Mouse (Mus musculus) G1E (cell line): ENCODE data around the gene March2. TPM values are rescaled to one million over a fixed set of nuclear protein-coding genes. Genes with fewer than 3 reads are reported as not detected.
"Not testable (repeated sequence)": the region's sequence is repeated elsewhere in the genome, so short reads cannot be mapped to it uniquely, and the experiment has no call there.

Experiments
- ATAC-seq: 2 replicates; pipeline ENCODE4 v1.8.0; 2016; ENCODE audit warnings: mild to moderate bottlenecking; ENCODE audit not compliant: insufficient number of reproducible peaks, poor library complexity, low FRiP score, severe bottlenecking; ENCODE audit errors: extremely low read depth
- DNase-seq: peaks from one replicate; pipeline ENCODE4 v3.0.0; 2012; ENCODE audit warnings: low spot score
- H3K27me3 ChIP-seq: 2 replicates; pipeline ENCODE4 v1.6.1; 2012; ENCODE audit warnings: mild to moderate bottlenecking, low read length, inconsistent platforms; ENCODE audit not compliant: insufficient read depth
- H3K36me3 ChIP-seq: replicated peaks from 2 replicates; pipeline ENCODE3; 2012; ENCODE audit warnings: mild to moderate bottlenecking, inconsistent platforms
- H3K4me1 ChIP-seq: 2 replicates; pipeline ENCODE4 v1.6.1; 2012; ENCODE audit warnings: low read depth, low read length, inconsistent platforms, mixed read lengths; ENCODE audit not compliant: insufficient read depth
- H3K4me3 ChIP-seq: 2 replicates; pipeline ENCODE4 v1.5.1; 2012; ENCODE audit warnings: low read depth, mild to moderate bottlenecking, inconsistent platforms, low read length, moderate library complexity, mixed read lengths
- H3K9me3 ChIP-seq: replicated peaks from 2 replicates; pipeline ENCODE4 v1.6.1; 2012; ENCODE audit warnings: inconsistent platforms
- CTCF ChIP-seq: IDR thresholded peaks from 2 replicates; pipeline ENCODE4 v1.5.1; 2012; ENCODE audit warnings: low read depth, low read length, inconsistent platforms, mixed read lengths
- GATA1 ChIP-seq: IDR thresholded peaks from 2 replicates; pipeline ENCODE4 v1.6.1; 2012; ENCODE audit warnings: borderline replicate concordance, low read length, inconsistent platforms, mixed read lengths
- GATA2 ChIP-seq: IDR thresholded peaks from 2 replicates; pipeline ENCODE4 v1.6.1; 2012; ENCODE audit warnings: low read depth, low read length, inconsistent platforms, borderline replicate concordance
- POLR2AphosphoS5 ChIP-seq: IDR thresholded peaks from 2 replicates; pipeline ENCODE4 v1.6.1; 2012; ENCODE audit warnings: low read depth, low read length, inconsistent platforms; ENCODE audit not compliant: insufficient replicate concordance
- TAL1 ChIP-seq: conservative IDR thresholded peaks from 2 replicates; pipeline ENCODE4 v1.6.1; 2012; ENCODE audit warnings: low read depth, low read length, inconsistent platforms, mixed read lengths
- polyA plus RNA-seq: library from polyadenylated mRNA; stranded (reverse); fragments of >175 nt; gene quantifications from 2 replicates; pipeline ENCODE4 v1.2.3, GENCODE M21; 2012
- total RNA-seq, 2 experiments: library from RNA; stranded (forward) in 1 of 2; stranded (reverse) in 1 of 2; fragments of 200-1000 nt in 1 of 2; fragments of >200 nt in 1 of 2; fragmentation: Nextera tagmentation in 1 of 2; gene quantifications; 2 replicates each; pipeline ENCODE4 v1.2.3; 2014 to 2017

Gene March2
- total and polyA plus RNA-seq, 3 experiments = 33.3 to 120 (median 75.3) TPM

DNA sequence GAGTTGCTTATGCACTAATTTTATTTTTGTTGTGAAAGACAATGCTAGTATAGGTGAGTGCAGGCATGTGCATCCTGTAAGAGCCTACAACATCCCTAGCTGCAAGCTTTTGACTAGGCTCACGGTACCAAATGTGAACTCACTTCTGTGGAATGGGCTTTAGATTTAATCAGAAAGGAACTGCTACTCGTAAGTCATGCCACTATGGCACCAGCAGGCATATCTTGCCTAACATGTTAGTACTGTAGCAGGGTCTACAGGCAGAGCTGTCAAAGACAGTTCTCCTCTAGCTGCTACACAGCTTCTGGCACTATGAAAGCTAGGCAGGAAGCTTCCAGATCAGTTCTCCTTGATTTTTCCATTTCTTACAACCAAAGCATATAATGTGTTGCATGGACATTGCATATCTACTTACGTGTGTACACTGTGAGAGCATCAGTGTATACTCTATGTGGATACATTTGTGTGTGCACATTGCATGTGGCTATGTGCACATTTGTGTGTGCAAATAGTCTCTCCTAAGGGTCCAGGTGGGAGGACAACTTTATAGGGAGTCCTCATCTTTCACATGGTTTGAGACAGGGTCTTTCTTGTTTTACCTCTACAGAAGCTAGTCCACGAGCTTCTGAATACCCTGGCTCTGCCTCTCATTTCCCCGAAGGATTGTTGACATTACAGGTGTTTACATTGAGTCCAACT is 26.4 kb upstream of the March2 start:
- H3K27me3 ChIP-seq = no peaks in the 10 kb centered on the region
- no peak for ATAC-seq

DNA sequence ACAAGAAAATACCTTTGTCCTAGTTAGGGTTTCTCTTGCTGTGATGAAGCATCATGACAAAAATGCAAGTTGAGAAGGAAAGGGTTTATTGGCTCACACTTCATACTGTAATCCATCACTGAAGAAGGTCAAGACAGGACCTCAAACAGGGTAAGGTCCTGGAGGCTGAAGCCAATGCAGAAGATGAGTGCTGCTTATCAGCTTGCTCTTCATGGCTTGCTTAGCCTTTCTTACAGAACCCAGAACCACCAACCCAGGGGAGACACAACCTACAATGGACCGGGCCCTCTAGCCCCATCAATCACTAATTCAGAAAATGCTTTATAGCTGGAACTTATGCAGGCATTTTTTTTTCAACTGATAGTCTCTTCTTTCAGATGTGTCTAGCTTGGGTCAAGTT is 23.9 kb upstream of the March2 start:
- no peaks in the 10 kb centered on the region for H3K9me3 ChIP-seq
- no peak for ATAC-seq

More for the DNA sequence above, 26.4 kb upstream of the March2 start:
- Histone ChIP-seq H3K4me3 (no peak overlapping the region), H3K9me3 (no peaks in the 10 kb centered on the region), H3K36me3 (peaks cover 47% of the 10 kb centered on the region), H3K4me1 (peaks cover 5% of the 10 kb centered on the region)
- TF ChIP-seq CTCF = no peak
- no peak for TF ChIP-seq TAL1
- no peak for TF ChIP-seq GATA2
- TF ChIP-seq GATA1 = no peak
- no peak for TF ChIP-seq POLR2AphosphoS5
- no peak for DNase-seq

DNA sequence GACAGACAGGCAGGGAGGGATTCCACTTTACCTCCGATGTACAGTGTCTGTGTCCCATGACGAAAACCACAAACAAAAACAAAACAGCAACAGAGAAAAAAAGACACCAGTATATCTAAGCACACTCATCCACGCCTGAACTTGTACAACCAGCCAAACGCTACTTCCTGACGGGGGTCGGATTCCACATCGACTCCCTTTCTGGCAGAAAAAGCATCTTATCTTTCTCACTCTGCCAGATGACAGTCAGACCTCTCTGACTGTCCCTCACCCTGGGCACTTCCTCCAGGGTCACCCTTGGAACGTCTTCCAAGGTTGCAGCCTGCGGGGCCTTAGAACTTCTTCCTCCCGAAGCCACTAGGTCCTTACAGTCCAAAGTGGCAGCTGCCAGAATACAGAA is 15.1 kb upstream of the March2 start:
- H3K36me3 ChIP-seq, H3K4me3 ChIP-seq, H3K9me3 ChIP-seq, DNase-seq, ATAC-seq, H3K4me1 ChIP-seq: not testable (repeated sequence)
- peaks cover 11% of the 10 kb centered on the region for H3K27me3 ChIP-seq

More for the DNA sequence above, 23.9 kb upstream of the March2 start:
- no peak for DNase-seq
- peaks cover 5% of the 10 kb centered on the region for H3K4me1 ChIP-seq
- H3K27me3 ChIP-seq = no peaks in the 10 kb centered on the region
- TF ChIP-seq GATA2 = no peak
- no peak for TF ChIP-seq GATA1
- no peak for TF ChIP-seq POLR2AphosphoS5
- no peak for TF ChIP-seq TAL1
- no peak for TF ChIP-seq CTCF
- H3K36me3 ChIP-seq = peaks cover 22% of the 10 kb centered on the region
- no peak overlapping the region for H3K4me3 ChIP-seq

DNA sequence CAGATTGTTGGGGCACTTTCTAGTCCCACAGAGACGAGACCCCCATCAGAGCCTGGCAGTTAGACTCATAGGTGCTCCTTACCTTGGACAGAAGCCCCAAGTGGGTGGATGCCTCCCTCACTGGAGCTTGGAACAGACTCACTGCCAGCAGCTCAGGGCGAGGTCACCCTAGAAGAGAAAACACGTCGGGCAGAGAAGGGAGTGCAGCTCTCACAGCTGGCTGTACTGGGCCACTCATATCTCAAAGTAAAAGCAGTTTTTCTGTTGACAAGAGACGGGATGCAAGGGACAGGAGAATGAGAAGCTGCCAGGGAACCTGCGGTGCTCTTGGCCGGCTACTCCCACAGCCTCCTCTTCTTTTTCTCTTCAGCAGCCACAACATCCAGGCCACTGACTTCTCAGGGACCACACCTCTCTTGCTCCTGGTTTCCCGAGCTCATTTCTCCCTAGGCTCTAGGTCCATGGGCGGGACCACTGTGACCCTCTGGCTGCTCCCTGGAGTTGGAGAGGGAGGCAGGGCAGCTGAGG is 14.2 kb upstream of the March2 start:
- H3K4me3 ChIP-seq, H3K4me1 ChIP-seq, DNase-seq, H3K36me3 ChIP-seq, H3K9me3 ChIP-seq, ATAC-seq: not testable (repeated sequence)
- H3K27me3 ChIP-seq = peaks cover 11% of the 10 kb centered on the region

DNA sequence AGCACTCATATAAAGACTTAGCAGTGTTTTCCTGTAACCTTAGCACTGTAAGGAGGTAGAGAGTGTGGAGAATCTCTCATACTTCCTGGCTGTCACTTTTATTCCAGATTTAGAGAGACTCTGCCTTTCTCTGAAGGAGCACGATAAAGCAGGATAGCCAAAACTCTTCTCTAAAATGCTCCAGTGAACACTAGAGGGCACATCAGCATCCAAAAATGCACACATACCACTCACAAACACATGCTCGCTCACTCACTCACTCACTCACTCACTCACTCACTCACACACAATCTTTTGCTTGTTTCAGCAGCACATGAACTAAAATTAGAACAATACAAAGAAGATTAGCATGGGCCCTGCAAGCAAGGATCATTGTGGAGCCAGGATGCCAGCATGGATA is 10.7 kb upstream of the March2 start:
- TF ChIP-seq TAL1 (no peak), GATA2 (no peak), CTCF (no peak), POLR2AphosphoS5 (no peak), GATA1 (no peak)
- peaks cover 5% of the 10 kb centered on the region; the same call in 1 of the 2 replicates for H3K9me3 ChIP-seq
- H3K27me3 ChIP-seq = peaks cover 11% of the 10 kb centered on the region
- DNase-seq (no peak), ATAC-seq (no peak)
- H3K4me1 ChIP-seq = peaks cover 4% of the 10 kb centered on the region; the same call in 1 of the 2 replicates
- no peak overlapping the region for H3K4me3 ChIP-seq
- no peaks in the 10 kb centered on the region for H3K36me3 ChIP-seq

DNA sequence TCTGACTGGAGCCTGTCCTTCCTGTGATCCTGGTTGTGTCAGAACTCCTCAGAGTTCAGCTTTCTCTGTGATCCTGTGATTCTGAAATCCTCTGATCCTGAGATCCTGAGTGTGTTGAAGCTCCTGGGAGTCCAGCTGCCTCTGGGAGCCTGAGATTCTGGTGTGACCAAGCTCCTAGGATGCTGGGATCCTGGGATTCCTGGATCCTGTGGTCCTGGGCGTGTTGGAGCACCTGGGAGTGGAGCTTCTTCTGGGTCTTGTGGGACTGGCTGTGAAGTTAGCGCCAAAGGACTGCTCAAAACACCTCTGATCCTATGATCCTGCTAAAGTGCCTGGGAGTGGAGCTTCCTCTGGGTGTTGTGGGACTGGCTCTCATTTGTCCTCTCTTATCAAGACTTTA is 9.9 kb upstream of the March2 start:
- peaks cover 4% of the 10 kb centered on the region; the same call in 1 of the 2 replicates for H3K4me1 ChIP-seq
- H3K9me3 ChIP-seq = peaks cover 5% of the 10 kb centered on the region; the same call in 1 of the 2 replicates
- H3K27me3 ChIP-seq = peaks cover 8% of the 10 kb centered on the region
- H3K36me3 ChIP-seq = no peaks in the 10 kb centered on the region
- DNase-seq (no peak), ATAC-seq (no peak)
- H3K4me3 ChIP-seq = no peak overlapping the region
- TF ChIP-seq GATA2 = no peak
- TF ChIP-seq GATA1 = no peak
- TF ChIP-seq TAL1 = no peak
- no peak for TF ChIP-seq CTCF
- TF ChIP-seq POLR2AphosphoS5 = no peak
